Mouse (Mus musculus) stomach, embryonic 14.5 days (tissue): ENCODE measurements around the gene Dnah3. TPM values are rescaled to one million over a fixed set of nuclear protein-coding genes. Genes with fewer than 3 reads are reported as not detected.
A peak's percentile ranks its signal among the peaks of the same experiment; 100 is the strongest.

ENCODE experiments used
- ATAC-seq: fragments of 200-750 bp; cut with Nextera tagmentation; 2 replicates; pipeline ENCODE4 v1.8.0; 2017; ENCODE audit warnings: low read depth, moderate TSS enrichment; ENCODE audit not compliant: insufficient number of reproducible peaks, insufficient read depth, low FRiP score
- H3K27ac ChIP-seq: fragments of 300-500 bp; sonication (generic); 2 replicates; pipeline ENCODE4 v1.5.1; 2014; ENCODE audit warnings: mild to moderate bottlenecking, low read length, moderate library complexity, mixed read lengths
- H3K27me3 ChIP-seq: fragments of 300-500 bp; sonication (generic); 2 replicates; pipeline ENCODE4 v1.6.1; 2014; ENCODE audit warnings: low read length, control low read depth, mixed read lengths; ENCODE audit not compliant: control insufficient read depth, insufficient read depth
- H3K36me3 ChIP-seq: fragments of 300-500 bp; sonication (generic); 2 replicates; pipeline ENCODE4 v1.6.1; 2014; ENCODE audit warnings: mild to moderate bottlenecking, control low read depth, low read length, moderate library complexity, mixed read lengths; ENCODE audit not compliant: control insufficient read depth, insufficient read depth
- H3K4me1 ChIP-seq: fragments of 300-500 bp; sonication (generic); 2 replicates; pipeline ENCODE4 v1.6.1; 2014; ENCODE audit warnings: low read length, control low read depth, mixed read lengths; ENCODE audit not compliant: control insufficient read depth, insufficient read depth
- H3K4me2 ChIP-seq: fragments of 300-500 bp; sonication (generic); replicated peaks from 2 replicates; pipeline ENCODE4 v1.6.1; 2014; ENCODE audit warnings: low read depth, low read length, control low read depth
- H3K4me3 ChIP-seq: fragments of 300-500 bp; sonication (generic); 2 replicates; pipeline ENCODE4 v1.5.1; 2014; ENCODE audit warnings: low read depth, low read length, control low read depth
- H3K9ac ChIP-seq: fragments of 300-500 bp; sonication (generic); replicated peaks from 2 replicates; pipeline ENCODE4 v1.6.1; 2014; ENCODE audit warnings: low read depth, mild to moderate bottlenecking, control low read depth, low read length, moderate library complexity, mixed read lengths
- H3K9me3 ChIP-seq: fragments of 300-500 bp; sonication (generic); 2 replicates; pipeline ENCODE4 v1.6.1; 2016; ENCODE audit warnings: low read depth, low read length, control low read depth; ENCODE audit not compliant: control insufficient read depth
- WGBS: fragments of 180-500 bp; shearing (Covaris S2); extraction: QIAGEN DNeasy Blood & Tissue Kit; methylation state at CpG from one replicate; pipeline ENCODE4 v1.1.7; 2014; 5-methylcytosine and 5-hydroxymethylcytosine counted together
- polyA plus RNA-seq: library from polyadenylated mRNA; unstranded; fragments of >200 nt; fragmentation: Nextera tagmentation; extraction: Ambion mirVana; gene quantifications from 2 replicates; pipeline ENCODE4 v1.2.1, GENCODE M21; 2014

Gene Dnah3
- polyA plus RNA-seq: 0.23 TPM in 1 of 2 replicates, not detected in the other

DNA sequence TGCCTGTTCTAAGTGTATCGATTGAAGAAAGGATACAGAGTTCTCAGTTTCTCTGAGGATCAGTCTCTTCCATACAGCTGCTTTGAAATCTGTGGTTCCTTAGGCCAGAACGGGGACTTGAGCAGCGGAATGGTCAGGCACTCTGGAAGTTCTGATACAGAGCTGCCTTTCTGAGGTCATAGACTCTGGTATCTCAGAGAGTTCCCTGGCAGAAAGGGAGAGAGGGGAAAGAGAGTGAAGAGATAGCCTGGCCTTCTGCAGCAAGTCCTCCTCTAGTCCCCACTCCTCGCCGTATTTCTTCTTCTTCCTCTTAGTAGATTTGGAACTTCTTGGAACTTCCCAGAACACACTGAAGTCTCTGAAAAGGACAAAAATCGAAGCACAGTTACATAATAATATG lies at the start of gene Dnah3:
Gene Dnah3, minus strand, starts transcription at position 101 of the 400 bp plus-strand sequence.
- H3K36me3 ChIP-seq: no peaks in the 10 kb centered on the region
- ATAC-seq: no peak
- H3K27ac ChIP-seq: no peak within 1 kb of the TSS
- no peak within 1 kb of the TSS for H3K9ac ChIP-seq
- H3K4me2 ChIP-seq: no peak within 1 kb of the TSS
- no peaks in the 10 kb centered on the region for H3K9me3 ChIP-seq
- H3K27me3 ChIP-seq: no peaks in the 10 kb centered on the region
- H3K4me1 ChIP-seq: no peaks in the 10 kb centered on the region
- WGBS: 81% methylated on average over 6 of the region's 6 CpGs
- no peak within 1 kb of the TSS for H3K4me3 ChIP-seq

DNA sequence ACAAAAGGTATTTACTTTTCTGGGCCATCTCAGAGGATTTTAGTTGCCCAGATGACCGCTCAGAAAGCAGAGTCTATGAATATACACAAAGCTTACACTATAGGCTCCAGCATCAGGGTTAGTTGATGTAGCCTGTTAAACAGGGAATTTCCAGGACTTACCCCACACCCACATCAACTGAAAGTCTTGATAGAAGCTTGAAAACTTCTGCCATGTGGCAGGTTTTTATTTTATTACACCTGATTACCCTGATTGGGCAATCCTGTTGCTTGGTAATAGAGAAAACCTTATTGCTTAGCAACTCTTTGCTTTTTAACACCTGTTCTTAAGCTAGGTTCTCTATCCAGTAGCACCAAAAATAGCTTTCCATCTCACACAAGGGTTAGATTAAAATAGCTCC lies 47.7 kb upstream of the Dnah3 start:
- 85% methylated on average over 1 of the region's 1 CpGs for WGBS

DNA sequence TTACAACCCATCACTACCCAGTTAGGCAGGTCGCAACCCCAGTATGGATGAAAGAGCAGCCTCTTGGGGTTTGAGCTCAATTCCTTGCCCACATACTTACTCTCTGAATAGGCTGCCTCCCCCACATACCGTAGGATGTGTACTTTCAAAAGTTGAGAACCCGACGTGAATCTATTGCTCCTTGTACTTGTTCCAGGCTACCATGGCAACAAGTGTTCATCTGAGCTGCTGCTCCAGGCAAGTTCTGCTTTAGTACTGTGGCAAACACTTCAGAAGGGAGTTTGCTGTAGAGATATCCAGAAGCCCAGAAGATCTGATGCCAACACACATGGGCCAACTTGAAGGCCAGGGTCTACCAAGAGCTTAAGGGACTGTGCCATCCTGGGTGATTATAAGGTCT lies 33.9 kb upstream of the Dnah3 start:
- Histone ChIP-seq H3K4me1 (0 out of 2 replicates have a peak, but pooled peaks cover 8% of the 10 kb centered on the region), H3K36me3 (no peaks in the 10 kb centered on the region), H3K9ac (no peak overlapping the region), H3K9me3 (no peaks in the 10 kb centered on the region), H3K4me3 (no peak overlapping the region), H3K4me2 (no peak overlapping the region), H3K27me3 (no peaks in the 10 kb centered on the region), H3K27ac (no peak overlapping the region)
- 72% methylated on average over 4 of the region's 4 CpGs for WGBS
- no peak for ATAC-seq

More for the DNA sequence above, 47.7 kb upstream of the Dnah3 start:
- no peaks in the 10 kb centered on the region for H3K9me3 ChIP-seq
- no peaks in the 10 kb centered on the region for H3K36me3 ChIP-seq
- no peak overlapping the region for H3K4me2 ChIP-seq
- no peak for ATAC-seq
- no peaks in the 10 kb centered on the region for H3K4me1 ChIP-seq
- H3K27me3 ChIP-seq: no peaks in the 10 kb centered on the region
- H3K27ac ChIP-seq: no peak overlapping the region
- no peak overlapping the region for H3K4me3 ChIP-seq
- no peak overlapping the region for H3K9ac ChIP-seq

DNA sequence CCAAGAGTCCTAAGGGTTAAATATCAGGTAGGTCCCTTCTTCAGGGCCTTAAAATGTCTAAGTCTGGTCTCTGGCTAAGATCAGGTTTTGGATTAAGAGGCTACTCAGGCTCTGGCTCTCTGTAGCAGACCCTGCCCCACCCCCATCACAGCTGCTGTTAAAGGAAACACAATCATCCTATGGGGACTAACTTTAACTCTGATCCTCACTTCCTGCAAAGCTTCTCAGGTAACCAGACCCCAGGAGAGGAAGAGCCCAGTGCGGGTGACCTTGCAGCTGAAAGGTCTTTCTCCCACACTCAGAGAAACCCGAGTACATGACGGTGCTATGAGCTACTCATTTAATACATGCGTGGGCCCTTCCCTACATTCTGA lies 32.6 kb upstream of the Dnah3 start:
- Histone ChIP-seq H3K4me2 (no peak overlapping the region), H3K9me3 (no peaks in the 10 kb centered on the region), H3K9ac (no peak overlapping the region), H3K4me1 (0 out of 2 replicates have a peak, but pooled peaks cover 8% of the 10 kb centered on the region), H3K4me3 (no peak overlapping the region), H3K36me3 (no peaks in the 10 kb centered on the region), H3K27ac (no peak overlapping the region), H3K27me3 (no peaks in the 10 kb centered on the region)
- ATAC-seq: no peak
- 31% methylated on average over 4 of the region's 4 CpGs for WGBS

DNA sequence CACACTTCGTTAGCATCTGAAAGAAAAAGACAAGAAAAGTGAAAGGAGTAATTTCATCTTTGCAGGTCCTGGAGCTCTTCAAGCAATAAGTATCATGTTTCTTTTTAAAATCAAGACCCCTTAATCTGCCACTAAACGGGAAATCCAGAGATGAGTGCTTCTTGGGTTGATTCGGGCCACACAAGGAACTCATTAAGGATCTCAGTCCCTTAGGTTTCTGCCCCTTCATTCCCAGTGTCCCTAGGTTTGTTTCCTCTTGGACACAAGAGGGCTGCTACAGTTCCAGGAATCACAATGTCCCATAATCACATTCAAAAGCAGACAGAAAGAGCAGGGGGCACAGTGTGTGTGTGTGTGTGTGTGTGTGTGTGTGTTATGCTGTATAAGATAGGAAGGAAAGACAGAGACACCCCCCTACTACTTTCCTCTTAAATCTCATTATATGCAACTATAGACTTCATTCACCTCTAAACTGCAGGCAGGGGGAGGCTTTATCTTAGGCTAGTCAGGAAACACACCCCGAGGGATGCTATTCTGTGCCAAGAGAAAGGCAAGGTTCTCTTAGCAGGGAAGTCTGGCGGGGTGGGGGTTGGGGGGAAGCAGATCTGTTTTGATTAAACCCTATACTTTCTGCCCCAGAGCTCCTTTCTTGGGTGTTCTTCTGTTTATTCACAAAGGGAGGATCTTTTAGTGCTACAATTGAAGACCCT lies 32.1 kb upstream of the Dnah3 start:
- no peaks in the 10 kb centered on the region for H3K27me3 ChIP-seq
- no peak overlapping the region for H3K4me2 ChIP-seq
- no peak for ATAC-seq
- no peak overlapping the region for H3K9ac ChIP-seq
- H3K4me1 ChIP-seq: 0 out of 2 replicates have a peak, but pooled peaks cover 8% of the 10 kb centered on the region
- no peaks in the 10 kb centered on the region for H3K9me3 ChIP-seq
- WGBS: 35% methylated on average over 5 of the region's 5 CpGs
- no peak overlapping the region for H3K27ac ChIP-seq
- H3K4me3 ChIP-seq: no peak overlapping the region
- no peaks in the 10 kb centered on the region for H3K36me3 ChIP-seq

DNA sequence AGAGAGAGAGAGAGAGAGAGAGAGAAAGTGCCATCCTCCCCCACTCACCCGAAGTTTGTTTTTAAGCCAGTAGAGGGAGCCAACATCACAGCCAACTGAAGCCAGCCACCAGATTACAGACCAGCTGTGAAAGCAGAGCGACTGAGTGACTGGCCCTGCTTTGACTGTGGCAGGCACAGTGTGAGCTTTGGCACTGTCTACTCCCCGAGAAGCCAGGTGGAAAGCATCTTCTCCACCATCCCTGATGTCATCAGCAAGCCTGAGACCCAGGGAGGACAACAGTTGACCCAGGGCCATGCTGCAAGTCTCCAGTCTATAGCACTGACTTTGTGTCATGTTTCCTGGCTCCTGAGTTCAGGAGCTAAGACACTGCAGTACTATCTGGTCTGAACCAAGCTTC lies 29.8 kb upstream of the Dnah3 start:
- no peak overlapping the region for H3K27ac ChIP-seq
- no peak overlapping the region for H3K4me2 ChIP-seq
- peaks cover 7% of the 10 kb centered on the region for H3K36me3 ChIP-seq
- 0 out of 2 replicates have a peak, but pooled peaks cover 8% of the 10 kb centered on the region for H3K4me1 ChIP-seq
- peak; percentile 76; the same call in 1 of the 2 replicates for ATAC-seq
- H3K4me3 ChIP-seq: no peak overlapping the region
- no peaks in the 10 kb centered on the region for H3K9me3 ChIP-seq
- 0% methylated on average over 3 of the region's 3 CpGs for WGBS
- no peak overlapping the region for H3K9ac ChIP-seq
- no peaks in the 10 kb centered on the region for H3K27me3 ChIP-seq

DNA sequence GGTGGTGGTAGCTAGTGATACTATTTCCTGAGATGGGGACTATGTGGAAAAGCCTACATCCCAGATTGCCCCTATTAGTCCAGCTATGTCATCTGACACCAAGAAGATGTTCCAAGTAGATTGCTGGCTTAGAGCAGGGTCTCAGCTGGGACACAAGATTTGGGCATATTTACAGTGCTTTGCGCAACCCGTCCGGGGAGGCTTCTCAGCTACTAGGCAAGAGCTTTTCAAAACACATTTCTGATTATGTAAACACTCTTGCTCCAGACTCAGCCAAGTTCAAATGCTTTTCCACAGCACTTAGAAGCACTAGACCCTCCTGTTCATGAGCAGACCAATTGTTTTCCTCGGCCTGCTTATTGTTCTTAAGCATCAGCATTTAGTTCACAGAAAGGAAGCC lies 28.7 kb upstream of the Dnah3 start:
- Histone ChIP-seq H3K36me3 (peaks cover 7% of the 10 kb centered on the region), H3K4me2 (no peak overlapping the region), H3K27ac (no peak overlapping the region), H3K4me3 (no peak overlapping the region), H3K9me3 (no peaks in the 10 kb centered on the region), H3K4me1 (0 out of 2 replicates have a peak, but pooled peaks cover 8% of the 10 kb centered on the region), H3K27me3 (no peaks in the 10 kb centered on the region), H3K9ac (no peak overlapping the region)
- ATAC-seq: no peak
- 69% methylated on average over 4 of the region's 4 CpGs for WGBS

DNA sequence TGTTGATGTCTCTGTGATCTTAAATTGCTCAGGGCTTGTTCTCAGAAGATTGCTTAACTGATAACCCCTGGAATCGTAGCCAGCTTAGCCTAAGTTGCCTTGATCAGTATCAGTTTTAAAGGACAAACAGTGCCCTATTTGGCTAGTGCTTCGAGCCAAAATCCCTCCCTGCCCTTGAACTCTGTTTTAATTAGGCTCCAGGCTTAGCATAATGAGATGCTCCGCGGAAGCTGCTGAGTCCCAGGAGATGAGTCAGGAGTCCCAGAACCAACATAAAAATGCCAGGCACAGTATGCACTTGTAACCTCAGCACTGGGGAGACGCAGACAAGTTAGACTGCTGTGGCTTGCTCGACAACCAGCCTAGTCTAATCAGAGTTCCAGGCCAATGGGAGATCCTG lies 22.4 kb upstream of the Dnah3 start:
- H3K4me3 ChIP-seq: no peak overlapping the region
- H3K4me1 ChIP-seq: no peaks in the 10 kb centered on the region
- H3K36me3 ChIP-seq: peaks cover 7% of the 10 kb centered on the region
- no peak overlapping the region for H3K27ac ChIP-seq
- H3K4me2 ChIP-seq: no peak overlapping the region
- no peaks in the 10 kb centered on the region for H3K27me3 ChIP-seq
- 56% methylated on average over 6 of the region's 6 CpGs for WGBS
- no peaks in the 10 kb centered on the region for H3K9me3 ChIP-seq
- H3K9ac ChIP-seq: no peak overlapping the region
- ATAC-seq: no peak

DNA sequence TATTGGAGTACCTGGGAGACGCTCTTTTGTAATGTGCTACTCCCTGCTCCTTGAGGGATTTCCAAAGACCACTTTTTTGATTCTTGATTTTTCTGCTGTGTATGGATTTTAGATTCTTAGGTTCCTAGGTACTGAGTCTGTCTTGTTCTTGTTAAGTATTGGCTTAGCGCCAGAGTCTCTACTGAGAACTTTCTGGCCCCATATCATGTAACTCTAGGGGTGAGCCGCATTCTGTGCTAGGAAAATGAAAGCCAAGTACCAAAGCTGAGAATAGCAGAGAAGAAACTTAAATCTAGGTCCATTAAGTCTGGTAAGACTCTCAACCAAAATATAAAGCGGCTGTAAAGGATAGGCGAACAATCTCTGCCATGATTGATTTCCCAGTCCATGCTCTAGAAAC lies 21.9 kb upstream of the Dnah3 start:
- no peak overlapping the region for H3K4me2 ChIP-seq
- no peaks in the 10 kb centered on the region for H3K9me3 ChIP-seq
- H3K4me1 ChIP-seq: no peaks in the 10 kb centered on the region
- H3K9ac ChIP-seq: no peak overlapping the region
- no peak overlapping the region for H3K27ac ChIP-seq
- ATAC-seq: no peak
- H3K27me3 ChIP-seq: no peaks in the 10 kb centered on the region
- WGBS: 82% methylated on average over 5 of the region's 5 CpGs
- no peak overlapping the region for H3K4me3 ChIP-seq
- peaks cover 7% of the 10 kb centered on the region for H3K36me3 ChIP-seq
